Mouse (Mus musculus): ENCODE measurements around the gene Ostm1. TPM values are rescaled to one million over a fixed set of nuclear protein-coding genes. Genes with fewer than 3 reads are reported as not detected.

Ostm1 gene
- polyA plus RNA-seq, 1 experiment from 2014 or later = 40.3 TPM

DNA sequence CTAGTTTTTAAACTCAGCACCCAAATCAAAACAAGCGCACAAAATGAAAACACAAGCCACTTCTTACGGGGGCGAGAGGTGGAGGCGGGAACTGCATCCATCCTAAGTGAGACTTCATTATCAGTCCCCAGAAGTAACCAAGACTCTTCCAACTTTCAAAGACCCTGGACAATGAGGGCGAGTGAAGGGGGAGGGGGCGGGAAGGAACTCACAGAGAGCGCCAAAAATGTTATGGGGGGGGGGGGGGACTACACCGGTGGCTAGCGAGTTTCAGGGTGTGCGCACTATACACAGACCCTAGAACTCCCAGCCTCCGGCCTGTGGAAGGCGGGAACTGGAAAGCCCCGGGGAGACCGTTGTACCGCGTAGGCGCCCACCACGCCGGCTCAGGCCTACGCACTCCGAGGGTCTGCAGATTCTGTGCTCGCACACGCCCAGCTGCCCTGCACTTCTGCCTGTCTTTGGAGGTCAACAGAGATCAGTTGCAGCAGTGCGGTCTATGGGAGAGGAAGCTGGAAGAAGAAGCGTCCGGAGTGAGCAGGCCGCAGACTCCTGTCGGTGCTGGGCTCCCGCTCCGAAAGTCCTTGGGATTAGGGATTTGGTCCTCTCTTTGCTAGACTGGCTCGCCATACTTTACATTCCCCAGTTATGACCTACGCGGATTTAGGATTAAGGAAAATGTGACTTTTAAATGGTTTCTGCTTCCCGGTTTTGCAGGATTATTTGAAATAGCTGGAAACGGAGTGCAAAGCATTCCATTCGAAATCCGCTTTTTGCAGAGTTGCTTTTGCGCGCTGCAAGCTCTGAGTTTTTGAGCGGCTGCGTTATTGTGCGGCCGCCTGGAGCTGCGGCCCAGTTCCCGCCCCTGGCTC, 1.7 kb upstream of the Ostm1 start:
- H3K36me3 ChIP-seq (ENCODE audit: control insufficient read depth, insufficient read depth, low read length) = no peaks in the 10 kb centered on the region
- ATAC-seq (ENCODE audit: low read depth) = no peak
- peaks cover 83% of the 10 kb centered on the region for H3K27me3 ChIP-seq (ENCODE audit: control insufficient read depth, insufficient read depth, low read length)
- under 1% methylated on average over 44 of the region's 45 CpGs for WGBS
- no peak overlapping the region for H3K9ac ChIP-seq (replicated peaks; ENCODE audit: low read depth, low read length)
- no peaks in the 10 kb centered on the region for H3K9me3 ChIP-seq (ENCODE audit: control insufficient read depth, low read length)
- H3K4me3 ChIP-seq (ENCODE audit: low read depth, low read length) = no peak overlapping the region
- H3K27ac ChIP-seq (ENCODE audit: low read depth, low read length) = no peak overlapping the region
- H3K4me2 ChIP-seq (ENCODE audit: low read depth, low read length) = no peak overlapping the region
- H3K4me1 ChIP-seq (ENCODE audit: control insufficient read depth, insufficient read depth, low read length) = 0 out of 2 replicates have a peak, but pooled peaks cover 5% of the 10 kb centered on the region

DNA sequence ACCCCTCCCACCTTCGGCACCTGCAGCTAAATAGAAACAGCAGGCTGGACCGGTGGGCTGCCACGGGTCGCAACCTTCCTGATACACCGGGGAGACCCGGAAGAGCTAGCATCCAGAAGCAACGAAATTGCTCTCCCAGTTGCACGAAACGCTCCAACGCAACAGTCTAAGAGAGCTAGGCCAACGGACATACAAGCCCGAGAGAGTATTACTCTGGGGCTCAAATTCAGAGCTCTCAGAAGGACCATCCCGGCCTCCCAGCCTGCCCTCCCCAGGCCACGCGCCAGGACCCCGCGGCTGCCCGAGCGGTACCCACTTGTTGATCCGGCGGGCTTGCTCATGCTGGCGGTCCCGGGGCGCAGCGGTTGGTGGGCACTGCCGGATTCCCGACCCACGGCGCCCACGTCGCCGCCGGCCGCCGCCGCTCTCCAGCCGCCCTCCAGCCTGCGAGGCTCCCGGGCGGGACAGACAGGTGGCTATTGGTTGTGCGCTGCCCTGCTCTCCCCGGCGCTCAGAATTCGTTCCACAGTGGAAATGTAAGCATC, 984 bp upstream of the Ostm1 start:
- Histone ChIP-seq H3K36me3 (ENCODE audit: control insufficient read depth, insufficient read depth, low read length) (no peaks in the 10 kb centered on the region), H3K4me1 (ENCODE audit: control insufficient read depth, insufficient read depth, low read length) (0 out of 2 replicates have a peak, but pooled peaks cover 5% of the 10 kb centered on the region), H3K27ac (ENCODE audit: low read depth, low read length) (no peak overlapping the region), H3K27me3 (ENCODE audit: control insufficient read depth, insufficient read depth, low read length) (peaks cover 82% of the 10 kb centered on the region), H3K9me3 (ENCODE audit: control insufficient read depth, low read length) (no peaks in the 10 kb centered on the region), H3K4me2 (ENCODE audit: low read depth, low read length) (no peak overlapping the region), H3K9ac (replicated peaks; ENCODE audit: low read depth, low read length) (no peak overlapping the region), H3K4me3 (ENCODE audit: low read depth, low read length) (no peak overlapping the region)
- no peak for ATAC-seq (ENCODE audit: low read depth)
- WGBS = under 1% methylated on average over 44 of the region's 44 CpGs

GRCm38 (mm10) chr10:42583902-42584435, 347 bp downstream of the Ostm1 start:
- peaks cover 83% of the 10 kb centered on the region for H3K27me3 ChIP-seq (ENCODE audit: control insufficient read depth, insufficient read depth, low read length)
- no peak for ATAC-seq (ENCODE audit: low read depth)
- no peak overlapping the region for H3K27ac ChIP-seq (ENCODE audit: low read depth, low read length)
- H3K9me3 ChIP-seq (ENCODE audit: control insufficient read depth, low read length) = no peaks in the 10 kb centered on the region
- H3K4me1 ChIP-seq (ENCODE audit: control insufficient read depth, insufficient read depth, low read length) = 0 out of 2 replicates have a peak, but pooled peaks cover 5% of the 10 kb centered on the region
- H3K4me3 ChIP-seq (ENCODE audit: low read depth, low read length) = no peak overlapping the region
- no peak overlapping the region for H3K9ac ChIP-seq (replicated peaks; ENCODE audit: low read depth, low read length)
- H3K36me3 ChIP-seq (ENCODE audit: control insufficient read depth, insufficient read depth, low read length) = no peaks in the 10 kb centered on the region
- no peak overlapping the region for H3K4me2 ChIP-seq (ENCODE audit: low read depth, low read length)
- under 1% methylated on average over 32 of the region's 32 CpGs for WGBS

GRCm38 (mm10) chr10:42584436-42584983, 888 bp downstream of the Ostm1 start:
- Histone ChIP-seq H3K27me3 (ENCODE audit: control insufficient read depth, insufficient read depth, low read length) (peaks cover 85% of the 10 kb centered on the region), H3K4me2 (ENCODE audit: low read depth, low read length) (no peak overlapping the region), H3K4me3 (ENCODE audit: low read depth, low read length) (no peak overlapping the region), H3K4me1 (ENCODE audit: control insufficient read depth, insufficient read depth, low read length) (0 out of 2 replicates have a peak, but pooled peaks cover 5% of the 10 kb centered on the region), H3K36me3 (ENCODE audit: control insufficient read depth, insufficient read depth, low read length) (no peaks in the 10 kb centered on the region), H3K9me3 (ENCODE audit: control insufficient read depth, low read length) (no peaks in the 10 kb centered on the region), H3K9ac (replicated peaks; ENCODE audit: low read depth, low read length) (no peak overlapping the region), H3K27ac (ENCODE audit: low read depth, low read length) (no peak overlapping the region)
- no peak for ATAC-seq (ENCODE audit: low read depth)
- under 1% methylated on average over 37 of the region's 37 CpGs for WGBS

DNA sequence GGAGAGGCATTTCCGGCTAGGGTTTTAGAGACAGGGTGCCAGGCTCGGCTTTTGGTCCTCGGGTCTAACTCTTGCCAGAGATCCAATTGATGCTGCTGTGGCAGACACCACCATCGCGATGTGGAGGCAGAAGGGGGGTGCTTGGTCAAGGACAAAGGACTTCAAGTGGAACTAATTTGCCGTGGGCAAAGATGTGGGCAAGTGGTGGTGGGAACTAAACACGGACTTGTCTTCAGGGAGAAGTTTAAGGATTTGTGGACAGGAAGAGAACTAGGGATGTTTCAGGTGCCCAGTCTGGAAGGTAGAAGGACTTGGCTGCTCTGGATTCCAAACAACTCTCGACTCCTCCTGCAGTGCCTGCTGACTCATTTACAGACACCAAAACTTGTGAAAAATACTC, 1.5 kb downstream of the Ostm1 start:
- H3K4me2 ChIP-seq (ENCODE audit: low read depth, low read length) = no peak overlapping the region
- no peak for ATAC-seq (ENCODE audit: low read depth)

GRCm38 (mm10) chr10:42585596-42586305, 2.1 kb downstream of the Ostm1 start:
- Histone ChIP-seq H3K4me2 (ENCODE audit: low read depth, low read length) (no peak overlapping the region), H3K36me3 (ENCODE audit: control insufficient read depth, insufficient read depth, low read length) (no peaks in the 10 kb centered on the region), H3K4me3 (ENCODE audit: low read depth, low read length) (no peak overlapping the region), H3K27ac (ENCODE audit: low read depth, low read length) (no peak overlapping the region), H3K27me3 (ENCODE audit: control insufficient read depth, insufficient read depth, low read length) (peaks cover 80% of the 10 kb centered on the region), H3K4me1 (ENCODE audit: control insufficient read depth, insufficient read depth, low read length) (0 out of 2 replicates have a peak, but pooled peaks cover 2% of the 10 kb centered on the region), H3K9me3 (ENCODE audit: control insufficient read depth, low read length) (no peaks in the 10 kb centered on the region), H3K9ac (replicated peaks; ENCODE audit: low read depth, low read length) (no peak overlapping the region)
- no peak for ATAC-seq (ENCODE audit: low read depth)
- 3% methylated on average over 22 of the region's 22 CpGs for WGBS

More for the DNA sequence above, 1.5 kb downstream of the Ostm1 start:
- H3K9ac ChIP-seq (replicated peaks; ENCODE audit: low read depth, low read length) = no peak overlapping the region
- H3K9me3 ChIP-seq (ENCODE audit: control insufficient read depth, low read length) = no peaks in the 10 kb centered on the region
- WGBS = 2% methylated on average over 8 of the region's 8 CpGs
- peaks cover 86% of the 10 kb centered on the region for H3K27me3 ChIP-seq (ENCODE audit: control insufficient read depth, insufficient read depth, low read length)
- H3K27ac ChIP-seq (ENCODE audit: low read depth, low read length) = no peak overlapping the region
- H3K4me3 ChIP-seq (ENCODE audit: low read depth, low read length) = no peak overlapping the region
- 0 out of 2 replicates have a peak, but pooled peaks cover 2% of the 10 kb centered on the region for H3K4me1 ChIP-seq (ENCODE audit: control insufficient read depth, insufficient read depth, low read length)
- H3K36me3 ChIP-seq (ENCODE audit: control insufficient read depth, insufficient read depth, low read length) = no peaks in the 10 kb centered on the region

DNA sequence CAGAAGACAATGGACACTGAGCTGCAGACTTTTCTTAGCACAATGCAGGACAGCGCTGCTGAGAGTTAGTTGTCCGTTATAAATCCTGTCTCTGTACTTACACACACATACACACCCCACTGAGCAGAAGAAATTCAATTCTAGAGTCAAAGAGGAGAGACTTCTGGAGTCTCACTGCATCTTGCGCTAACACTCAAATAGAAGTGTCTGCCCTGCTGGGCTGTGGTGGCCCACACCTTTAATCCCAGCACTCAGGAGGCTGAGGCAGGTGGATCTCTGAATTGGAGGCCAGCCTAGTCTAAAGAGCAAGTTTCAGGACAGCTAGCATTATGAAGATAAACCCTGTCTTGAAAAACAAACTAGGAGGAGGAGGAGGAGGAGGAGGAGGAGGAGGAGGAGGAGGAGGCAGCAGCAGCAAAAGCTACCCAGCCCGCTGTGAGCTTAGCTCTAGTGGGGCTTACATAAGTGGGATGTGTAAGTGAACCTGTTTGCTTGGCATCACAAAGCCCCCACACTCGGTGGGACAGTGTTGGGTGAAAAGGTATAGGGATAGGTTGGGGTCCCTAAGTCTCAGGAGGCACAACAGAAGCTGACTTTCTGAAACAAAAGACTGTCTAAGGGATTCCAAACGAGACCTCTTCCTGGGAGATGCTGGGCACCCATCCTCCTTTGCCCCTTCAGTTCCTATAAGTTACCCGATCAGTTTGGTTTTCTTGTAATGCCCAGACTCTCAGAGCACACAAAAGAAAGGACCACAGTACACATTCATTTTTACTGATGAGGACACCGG, 4.5 kb downstream of the Ostm1 start:
- peaks cover 79% of the 10 kb centered on the region for H3K27me3 ChIP-seq (ENCODE audit: control insufficient read depth, insufficient read depth, low read length)
- no peaks in the 10 kb centered on the region for H3K9me3 ChIP-seq (ENCODE audit: control insufficient read depth, low read length)
- H3K36me3 ChIP-seq (ENCODE audit: control insufficient read depth, insufficient read depth, low read length) = no peaks in the 10 kb centered on the region
- 4% methylated on average over 8 of the region's 8 CpGs for WGBS
- H3K9ac ChIP-seq (replicated peaks; ENCODE audit: low read depth, low read length) = no peak overlapping the region
- no peak overlapping the region for H3K4me3 ChIP-seq (ENCODE audit: low read depth, low read length)
- H3K4me1 ChIP-seq (ENCODE audit: control insufficient read depth, insufficient read depth, low read length) = 0 out of 2 replicates have a peak, but pooled peaks cover 2% of the 10 kb centered on the region
- H3K27ac ChIP-seq (ENCODE audit: low read depth, low read length) = no peak overlapping the region
- no peak overlapping the region for H3K4me2 ChIP-seq (ENCODE audit: low read depth, low read length)
- ATAC-seq (ENCODE audit: low read depth) = no peak

DNA sequence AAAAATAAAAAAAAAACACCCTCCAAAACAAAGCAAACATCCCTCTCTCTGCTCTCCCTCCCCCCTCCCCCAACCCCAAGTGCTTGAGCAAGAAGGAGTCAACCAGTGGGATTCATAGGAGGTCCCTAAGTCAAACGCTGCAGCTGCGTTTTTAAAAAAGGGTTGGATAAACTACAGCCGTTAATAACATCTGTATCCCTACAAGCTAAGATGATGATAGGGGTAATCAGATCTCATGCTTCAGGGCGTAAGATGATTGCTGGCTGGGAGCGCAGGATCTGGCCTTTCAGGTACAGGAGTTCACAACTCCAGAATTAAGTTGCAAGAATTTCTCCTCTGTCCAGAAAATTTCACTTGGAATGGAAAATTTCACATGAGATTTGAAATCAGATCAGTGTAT, 5.9 kb downstream of the Ostm1 start:
- H3K9me3 ChIP-seq (ENCODE audit: control insufficient read depth, low read length) = no peaks in the 10 kb centered on the region; the same call in 1 of the 2 replicates
- H3K27me3 ChIP-seq (ENCODE audit: control insufficient read depth, insufficient read depth, low read length) = peaks cover 80% of the 10 kb centered on the region
- no peaks in the 10 kb centered on the region for H3K36me3 ChIP-seq (ENCODE audit: control insufficient read depth, insufficient read depth, low read length)
- ATAC-seq (ENCODE audit: low read depth) = no peak
- H3K9ac ChIP-seq (replicated peaks; ENCODE audit: low read depth, low read length) = no peak overlapping the region
- no peak overlapping the region for H3K4me3 ChIP-seq (ENCODE audit: low read depth, low read length)
- H3K4me2 ChIP-seq (ENCODE audit: low read depth, low read length) = no peak overlapping the region
- no peaks in the 10 kb centered on the region for H3K4me1 ChIP-seq (ENCODE audit: control insufficient read depth, insufficient read depth, low read length)
- no peak overlapping the region for H3K27ac ChIP-seq (ENCODE audit: low read depth, low read length)
- WGBS = 4% methylated on average over 5 of the region's 5 CpGs
